Mouse (Mus musculus) limb, embryonic 12.5 days (tissue): ENCODE results near the gene Itm2b. TPM values are rescaled to one million over a fixed set of nuclear protein-coding genes. Genes with fewer than 3 reads are reported as not detected.
A peak's percentile ranks its signal among the peaks of the same experiment; 100 is the strongest.

Experiments
- ATAC-seq: fragments of 200-750 bp; cut with Nextera tagmentation; 2 replicates; pipeline ENCODE4 v1.8.0; 2017; ENCODE audit warnings: low read depth, moderate TSS enrichment; ENCODE audit not compliant: insufficient number of reproducible peaks, insufficient read depth, low FRiP score, low TSS enrichment
- H3K27ac ChIP-seq: fragments of 300-500 bp; sonication (generic); 2 replicates; pipeline ENCODE4 v1.5.1; 2016; ENCODE audit warnings: mild to moderate bottlenecking, moderate library complexity
- H3K27me3 ChIP-seq: fragments of 300-500 bp; sonication (generic); 2 replicates; pipeline ENCODE4 v1.6.1; 2016; ENCODE audit warnings: mild to moderate bottlenecking, moderate library complexity
- H3K36me3 ChIP-seq: fragments of 300-500 bp; sonication (generic); 2 replicates; pipeline ENCODE4 v1.6.1; 2016; ENCODE audit warnings: mild to moderate bottlenecking, moderate library complexity
- H3K4me1 ChIP-seq: fragments of 300-500 bp; sonication (generic); replicated peaks from 2 replicates; pipeline ENCODE4 v1.6.1; 2016
- H3K4me2 ChIP-seq: fragments of 300-500 bp; sonication (generic); 2 replicates; pipeline ENCODE4 v1.6.1; 2016; ENCODE audit warnings: mild to moderate bottlenecking, moderate library complexity
- H3K4me3 ChIP-seq: fragments of 300-500 bp; sonication (generic); replicated peaks from 2 replicates; pipeline ENCODE4 v1.5.1; 2016; ENCODE audit warnings: mild to moderate bottlenecking
- H3K9ac ChIP-seq: fragments of 300-500 bp; sonication (generic); replicated peaks from 2 replicates; pipeline ENCODE4 v1.6.1; 2016; ENCODE audit warnings: mild to moderate bottlenecking, moderate library complexity
- H3K9me3 ChIP-seq: fragments of 300-500 bp; sonication (generic); 2 replicates; pipeline ENCODE4 v1.6.1; 2016; ENCODE audit warnings: mild to moderate bottlenecking, moderate library complexity
- WGBS: fragments of 180-500 bp; shearing (Covaris S2); methylation state at CpG from one replicate; pipeline ENCODE4 v1.1.7; 2016; 5-methylcytosine and 5-hydroxymethylcytosine counted together
- polyA plus RNA-seq: library from polyadenylated mRNA; unstranded; fragments of >200 nt; fragmentation: Nextera tagmentation; extraction: Ambion mirVana; gene quantifications from 2 replicates; pipeline ENCODE4 v1.2.1, GENCODE M21; 2016

Itm2b gene
- polyA plus RNA-seq, 1 experiment from 2014 or later = 460 TPM

DNA sequence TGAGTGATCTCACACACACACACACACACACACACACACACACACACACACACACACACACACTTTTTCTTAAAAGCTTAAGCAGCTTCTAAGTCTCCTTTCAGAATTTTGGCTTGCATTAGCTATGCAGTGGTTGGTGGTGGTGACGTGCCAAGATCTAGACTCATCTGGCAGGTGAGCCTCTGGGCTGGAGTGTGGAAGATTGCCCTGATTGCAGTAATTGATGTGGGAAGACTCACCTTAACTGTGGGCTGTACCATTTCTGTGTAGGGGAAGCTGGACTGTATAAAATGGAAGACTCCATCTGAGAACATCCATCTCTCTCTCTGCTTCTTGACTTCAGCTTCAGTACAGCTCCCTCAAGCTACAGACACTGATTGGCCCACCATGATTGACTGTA, 6.4 kb upstream of the Itm2b start:
- H3K9me3 ChIP-seq = no peaks in the 10 kb centered on the region
- ATAC-seq = no peak
- WGBS = 93% methylated on average over 1 of the region's 1 CpGs
- H3K9ac ChIP-seq = no peak overlapping the region
- H3K36me3 ChIP-seq = no peaks in the 10 kb centered on the region
- H3K4me1 ChIP-seq = 0 out of 2 replicates have a peak, but pooled peaks cover 11% of the 10 kb centered on the region
- H3K27me3 ChIP-seq = no peaks in the 10 kb centered on the region
- H3K4me2 ChIP-seq = no peak overlapping the region
- no peak overlapping the region for H3K27ac ChIP-seq
- no peak overlapping the region for H3K4me3 ChIP-seq

GRCm38 (mm10) chr14:73390196-73390595, 5.1 kb upstream of the Itm2b start:
- no peak overlapping the region for H3K9ac ChIP-seq
- no peaks in the 10 kb centered on the region for H3K36me3 ChIP-seq
- no peaks in the 10 kb centered on the region for H3K27me3 ChIP-seq
- H3K9me3 ChIP-seq = no peaks in the 10 kb centered on the region
- H3K4me1 ChIP-seq = 0 out of 2 replicates have a peak, but pooled peaks cover under 1% of the 10 kb centered on the region
- no peak overlapping the region for H3K27ac ChIP-seq
- no peak overlapping the region for H3K4me3 ChIP-seq
- ATAC-seq = no peak
- 88% methylated on average over 2 of the region's 2 CpGs for WGBS
- H3K4me2 ChIP-seq = no peak overlapping the region

- H3K36me3 ChIP-seq = no peaks in the 10 kb centered on the region
- no peak overlapping the region for H3K4me3 ChIP-seq
- H3K4me2 ChIP-seq = no peak overlapping the region
- no peaks in the 10 kb centered on the region for H3K4me1 ChIP-seq
- no peak for ATAC-seq
- no peak overlapping the region for H3K9ac ChIP-seq
- no peaks in the 10 kb centered on the region for H3K27me3 ChIP-seq
- H3K27ac ChIP-seq = no peak overlapping the region
- H3K9me3 ChIP-seq = no peaks in the 10 kb centered on the region
- 56% methylated on average over 7 of the region's 7 CpGs for WGBS
Measured at GRCm38 (mm10) chr14:73389059-73389458, 4.0 kb upstream of the Itm2b start.

GRCm38 (mm10) chr14:73388546-73388945, 3.5 kb upstream of the Itm2b start:
- no peak overlapping the region for H3K9ac ChIP-seq
- H3K4me3 ChIP-seq = no peak overlapping the region
- 56% methylated on average over 7 of the region's 7 CpGs for WGBS
- no peaks in the 10 kb centered on the region for H3K27me3 ChIP-seq
- H3K4me2 ChIP-seq = no peak overlapping the region
- H3K4me1 ChIP-seq = peaks cover under 1% of the 10 kb centered on the region; the same call in 1 of the 2 replicates
- H3K36me3 ChIP-seq = no peaks in the 10 kb centered on the region
- no peak overlapping the region for H3K27ac ChIP-seq
- H3K9me3 ChIP-seq = no peaks in the 10 kb centered on the region
- ATAC-seq = no peak

GRCm38 (mm10) chr14:73386493-73386892, 1.4 kb upstream of the Itm2b start:
- ATAC-seq = no peak
- Histone ChIP-seq H3K27ac (no peak overlapping the region), H3K4me2 (no peak overlapping the region), H3K4me3 (no peak overlapping the region), H3K36me3 (peaks cover 4% of the 10 kb centered on the region; the same call in 1 of the 2 replicates), H3K9me3 (no peaks in the 10 kb centered on the region), H3K9ac (no peak overlapping the region), H3K4me1 (peaks cover 14% of the 10 kb centered on the region), H3K27me3 (no peaks in the 10 kb centered on the region)
- 90% methylated on average over 5 of the region's 5 CpGs for WGBS

- peak overlapping the region; percentile 64 for H3K4me2 ChIP-seq
- peak overlapping the region; percentile 95; the same call in 1 of the 2 replicates for H3K27ac ChIP-seq
- no peak overlapping the region for H3K9ac ChIP-seq
- H3K27me3 ChIP-seq = no peaks in the 10 kb centered on the region
- H3K4me1 ChIP-seq = peaks cover 14% of the 10 kb centered on the region
- 80% methylated on average over 2 of the region's 2 CpGs for WGBS
- H3K4me3 ChIP-seq = no peak overlapping the region
- H3K9me3 ChIP-seq = no peaks in the 10 kb centered on the region
- ATAC-seq = no peak
- H3K36me3 ChIP-seq = peaks cover 4% of the 10 kb centered on the region; the same call in 1 of the 2 replicates
Measured at GRCm38 (mm10) chr14:73385720-73386374, 758 bp upstream of the Itm2b start.

DNA sequence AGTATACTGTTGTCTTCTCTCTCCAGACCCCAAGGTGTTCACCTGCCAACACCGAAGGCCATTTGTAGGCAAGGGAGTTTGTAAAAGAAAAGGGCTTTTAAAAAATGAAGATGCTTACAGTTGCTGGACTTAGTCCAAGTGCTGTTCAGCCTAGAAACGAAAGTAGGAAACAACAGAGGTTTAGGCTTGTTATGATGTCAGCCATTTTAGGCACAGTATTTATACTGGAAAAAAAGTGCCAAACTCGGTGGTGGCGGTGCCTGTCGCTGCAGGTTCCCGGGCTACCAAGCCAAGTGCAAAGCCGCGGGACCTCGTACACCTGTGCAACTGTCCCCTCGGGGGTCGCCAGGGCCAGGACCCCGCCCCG, 560 bp downstream of the Itm2b start:
- Histone ChIP-seq H3K36me3 (peaks cover 11% of the 10 kb centered on the region; the same call in 1 of the 2 replicates), H3K4me3 (peak overlapping the region; percentile 71), H3K9me3 (no peaks in the 10 kb centered on the region), H3K27ac (peak overlapping the region; percentile 95), H3K4me2 (peak overlapping the region; percentile 64), H3K4me1 (peaks cover 14% of the 10 kb centered on the region), H3K9ac (peak overlapping the region; percentile 91), H3K27me3 (no peaks in the 10 kb centered on the region)
- ATAC-seq = no peak
- WGBS = under 1% methylated on average over 13 of the region's 13 CpGs

- Histone ChIP-seq H3K4me2 (peak overlapping the region; percentile 64), H3K9ac (no peak overlapping the region)
- WGBS = 32% methylated on average over 2 of the region's 2 CpGs
Measured at GRCm38 (mm10) chr14:73383746-73384145, 1.3 kb downstream of the Itm2b start.

DNA sequence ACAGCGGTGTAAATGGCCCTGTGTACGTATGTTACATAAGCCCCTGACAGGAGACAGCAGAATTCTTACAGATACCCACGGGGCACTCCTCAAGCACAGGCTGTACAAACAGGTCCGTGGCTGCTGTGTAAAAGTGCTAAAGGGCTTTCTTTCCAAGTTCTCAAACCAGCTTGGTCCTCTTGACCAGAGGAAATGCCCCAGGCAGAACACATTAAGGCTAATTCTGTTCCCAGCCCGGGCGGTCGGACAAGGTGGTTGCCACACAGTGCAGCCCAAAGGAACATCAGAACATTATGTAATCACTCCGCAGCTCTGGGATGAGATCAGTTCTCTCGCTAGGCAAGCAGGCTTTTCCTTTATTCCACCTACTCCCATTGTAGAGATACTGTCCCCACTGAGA, 2.4 kb downstream of the Itm2b start:
- Histone ChIP-seq H3K4me3 (peak overlapping the region; percentile 20), H3K9me3 (no peaks in the 10 kb centered on the region), H3K27ac (no peak overlapping the region), H3K4me2 (peak overlapping the region; percentile 64), H3K27me3 (no peaks in the 10 kb centered on the region), H3K4me1 (peaks cover 14% of the 10 kb centered on the region), H3K36me3 (peaks cover 26% of the 10 kb centered on the region; the same call in 1 of the 2 replicates), H3K9ac (peak overlapping the region; percentile 31)
- ATAC-seq = no peak
- 53% methylated on average over 9 of the region's 9 CpGs for WGBS

More at GRCm38 (mm10) chr14:73383746-73384145, 1.3 kb downstream of the Itm2b start:
- H3K4me1 ChIP-seq = peaks cover 14% of the 10 kb centered on the region
- peaks cover 16% of the 10 kb centered on the region; the same call in 1 of the 2 replicates for H3K36me3 ChIP-seq
- peak overlapping the region; percentile 71 for H3K4me3 ChIP-seq
- no peaks in the 10 kb centered on the region for H3K27me3 ChIP-seq
- ATAC-seq = no peak
- H3K27ac ChIP-seq = no peak overlapping the region
- H3K9me3 ChIP-seq = no peaks in the 10 kb centered on the region

DNA sequence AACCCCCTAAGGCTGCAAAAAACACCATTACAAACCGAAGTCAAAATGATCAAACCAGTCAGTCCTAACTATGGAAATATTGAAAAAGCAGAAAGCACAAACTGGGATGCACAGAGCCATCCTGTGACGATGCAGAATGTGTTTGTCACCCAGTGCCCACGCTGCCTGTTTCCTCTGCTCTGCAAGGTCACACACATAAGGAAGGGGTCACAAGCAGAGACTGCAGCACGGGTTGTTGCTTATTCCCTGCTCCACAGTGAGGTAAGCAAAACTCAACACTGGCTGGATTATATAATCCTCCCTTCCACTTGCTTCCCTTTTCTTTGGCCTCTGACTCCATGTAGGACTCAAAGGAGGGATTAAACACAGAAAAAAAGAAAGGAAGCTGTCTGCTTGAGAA, 3.5 kb downstream of the Itm2b start:
- Histone ChIP-seq H3K9ac (no peak overlapping the region), H3K4me1 (peaks cover 14% of the 10 kb centered on the region), H3K4me3 (no peak overlapping the region), H3K9me3 (no peaks in the 10 kb centered on the region), H3K27ac (no peak overlapping the region), H3K36me3 (peaks cover 36% of the 10 kb centered on the region), H3K4me2 (no peak overlapping the region), H3K27me3 (no peaks in the 10 kb centered on the region)
- ATAC-seq = no peak
- WGBS = 76% methylated on average over 4 of the region's 4 CpGs

DNA sequence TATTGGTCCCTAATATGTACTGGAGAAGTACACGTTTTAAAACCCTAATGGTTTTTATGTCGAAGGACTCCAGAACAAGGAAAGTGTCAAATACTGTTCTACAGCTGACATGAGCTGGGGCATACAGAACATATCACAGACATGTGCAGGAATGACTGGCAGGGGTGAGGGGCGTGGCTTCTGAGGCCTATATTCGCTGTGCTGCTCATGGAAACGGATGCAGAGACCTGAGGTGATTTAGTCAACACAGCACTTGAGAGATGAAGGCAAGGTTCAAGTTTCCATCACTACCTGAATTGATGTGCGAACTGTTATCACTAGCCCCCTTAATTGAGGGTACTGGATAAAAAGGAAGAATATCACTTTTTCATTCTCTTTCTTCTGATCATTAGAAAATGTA, 7.3 kb downstream of the Itm2b start:
- no peak for ATAC-seq
- Histone ChIP-seq H3K27me3 (no peaks in the 10 kb centered on the region), H3K4me2 (no peak overlapping the region), H3K36me3 (peaks cover 48% of the 10 kb centered on the region), H3K9ac (no peak overlapping the region), H3K4me1 (peaks cover 11% of the 10 kb centered on the region), H3K4me3 (no peak overlapping the region), H3K27ac (no peak overlapping the region), H3K9me3 (no peaks in the 10 kb centered on the region)
- WGBS = 91% methylated on average over 6 of the region's 6 CpGs

- Histone ChIP-seq H3K9ac (no peak overlapping the region), H3K4me1 (peaks cover 8% of the 10 kb centered on the region), H3K36me3 (peaks cover 48% of the 10 kb centered on the region), H3K9me3 (no peaks in the 10 kb centered on the region), H3K27me3 (no peaks in the 10 kb centered on the region), H3K4me2 (no peak overlapping the region), H3K27ac (no peak overlapping the region), H3K4me3 (no peak overlapping the region)
- 84% methylated on average over 6 of the region's 6 CpGs for WGBS
- ATAC-seq = no peak
Measured at GRCm38 (mm10) chr14:73376920-73377319, 8.2 kb downstream of the Itm2b start.
